Mouse (Mus musculus): Measurements from ENCODE around the gene Nat8f5.
"Not testable (repeated sequence)": the region's sequence is repeated elsewhere in the genome, so short reads cannot be mapped to it uniquely, and the experiment has no call there.

Gene Nat8f5

DNA sequence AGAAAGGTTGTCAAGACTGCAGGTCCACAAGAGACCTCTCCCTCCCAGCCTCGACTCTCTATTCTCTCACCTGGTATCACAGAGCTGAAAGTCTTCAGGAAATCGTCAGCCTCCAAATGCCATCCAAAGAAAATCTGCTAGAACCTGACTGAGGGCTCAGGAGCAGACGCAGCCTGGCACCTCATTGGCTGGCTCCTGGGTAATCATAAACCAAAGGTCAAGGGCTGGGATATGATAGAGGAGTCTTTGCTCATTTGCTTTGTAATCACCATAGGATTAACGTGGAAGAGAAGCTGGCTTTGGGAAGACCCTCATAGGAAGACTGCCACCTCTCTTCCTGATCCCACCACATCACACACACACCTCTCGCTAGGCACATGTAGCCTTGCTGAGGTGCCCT, at the start of gene Nat8f5, which contains the start of gene Nat8f6:
TSS of gene Nat8f5 (minus strand) at position 136 of the 400 bp plus-strand sequence.
TSS of gene Nat8f6 (minus strand) at position 118 of the 400 bp plus-strand sequence.
- no peak for DNase-seq (ENCODE audit: low read depth, low spot score)

DNA sequence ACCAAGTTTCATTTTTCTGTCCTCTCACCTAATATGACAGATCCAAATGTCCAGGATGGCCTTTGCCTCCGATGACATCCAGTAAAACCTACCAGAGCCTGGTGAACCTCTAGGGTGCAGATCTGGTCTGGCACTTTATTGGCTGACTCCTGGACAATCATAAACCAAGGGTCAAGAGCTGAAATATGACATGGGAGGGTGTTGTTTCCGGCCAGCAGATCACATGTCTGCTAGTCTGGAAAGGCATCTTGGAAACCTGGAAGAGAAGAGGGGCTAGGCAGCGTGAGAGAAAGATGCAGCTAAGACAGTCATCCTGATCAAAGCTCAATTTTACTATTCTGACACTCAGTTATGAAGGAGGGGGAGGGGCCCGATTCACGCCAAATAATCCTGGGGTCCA, 48.2 kb upstream of the Nat8f5 start, which contains the start of gene Nat8f2:
TSS of gene Nat8f2 (minus strand) at position 153 of the 400 bp plus-strand sequence.
- DNase-seq (ENCODE audit: low read depth, low spot score) = not testable (repeated sequence)

DNA sequence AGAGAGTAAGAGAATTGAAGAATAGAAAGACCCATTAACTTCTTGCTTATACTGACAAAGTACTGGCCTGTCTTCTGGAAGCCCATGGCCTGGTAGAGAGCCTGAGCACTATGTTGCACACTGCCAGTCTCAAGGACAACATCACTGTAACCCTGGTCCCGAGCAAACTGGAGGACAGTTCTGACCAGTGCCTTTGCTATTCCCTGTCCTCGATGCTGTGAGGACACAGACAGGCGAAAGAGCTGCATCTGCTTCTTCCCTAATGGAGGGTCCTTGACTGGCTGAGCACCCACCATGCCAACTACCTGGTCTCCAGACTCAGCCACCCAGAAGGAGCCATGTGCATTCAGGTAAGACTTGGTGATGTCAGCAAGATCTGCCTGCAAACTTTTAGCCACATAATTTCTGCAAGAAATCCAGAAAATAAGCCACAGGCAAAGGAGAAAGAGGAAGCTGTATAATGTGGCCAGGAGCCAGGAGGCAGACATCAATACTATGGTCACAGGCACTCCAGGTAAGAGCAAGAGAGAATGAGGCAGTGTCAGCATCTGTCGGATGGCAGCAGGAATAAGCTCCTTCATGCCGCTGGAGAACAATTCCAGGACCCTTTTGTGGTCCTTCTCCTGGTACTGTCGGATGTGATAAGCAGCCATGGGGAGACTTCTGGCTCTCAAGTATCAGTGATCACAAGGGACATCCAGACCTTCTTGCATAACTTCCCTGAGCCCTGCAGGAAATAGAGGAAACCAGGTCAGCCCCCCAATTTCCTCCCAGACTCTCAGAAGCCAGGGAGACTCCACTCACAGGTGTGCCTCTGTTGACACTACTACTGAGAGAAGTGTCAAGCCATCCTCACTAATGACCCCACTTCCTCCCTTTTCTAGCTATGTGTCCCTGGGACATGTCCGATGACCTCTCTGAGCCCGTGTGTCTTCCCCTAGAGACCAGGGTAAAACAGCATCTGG, 47.2 kb upstream of the Nat8f5 start:
- no peak for DNase-seq (ENCODE audit: low read depth, low spot score)

DNA sequence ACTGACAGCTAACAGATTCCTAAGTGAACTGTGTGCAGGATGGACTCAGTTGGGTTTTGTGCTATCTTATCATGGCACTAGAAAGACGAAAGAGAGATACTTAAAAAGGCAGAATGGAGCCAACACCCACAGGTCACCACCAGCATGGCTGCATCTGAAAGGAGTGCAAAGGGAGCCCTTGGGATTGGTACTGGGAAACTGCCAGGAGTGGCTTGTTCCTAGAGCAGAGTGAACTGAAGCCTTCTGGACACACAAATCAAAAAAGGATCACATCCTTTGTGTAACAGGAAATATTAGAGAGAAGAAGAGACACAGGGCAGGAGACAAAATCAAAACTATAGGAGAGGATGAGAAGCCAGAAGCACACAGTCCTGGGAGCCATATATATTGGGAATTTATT, 46.2 kb upstream of the Nat8f5 start:
- not testable (repeated sequence) for DNase-seq (ENCODE audit: low read depth, low spot score)

DNA sequence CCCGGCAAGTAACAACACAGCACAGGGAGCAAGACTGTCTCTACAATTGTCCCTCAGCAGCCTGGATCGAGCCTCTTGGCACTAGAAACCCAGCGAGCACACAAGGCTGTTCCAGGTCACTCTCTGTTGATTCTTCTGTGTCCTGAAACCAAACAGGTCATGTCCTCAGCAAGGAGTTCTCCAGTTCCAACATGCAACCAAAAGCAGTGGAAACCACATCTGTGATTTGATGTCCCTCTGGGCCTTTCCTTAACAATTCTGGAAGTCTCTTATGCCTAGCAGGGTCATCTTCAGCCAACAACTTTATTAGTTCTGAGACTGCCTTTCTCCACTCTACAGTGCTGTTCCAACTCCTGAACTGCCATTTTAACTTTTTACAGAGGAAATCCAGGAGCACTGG, 45.4 kb upstream of the Nat8f5 start:
- not testable (repeated sequence) for DNase-seq (ENCODE audit: low read depth, low spot score)

DNA sequence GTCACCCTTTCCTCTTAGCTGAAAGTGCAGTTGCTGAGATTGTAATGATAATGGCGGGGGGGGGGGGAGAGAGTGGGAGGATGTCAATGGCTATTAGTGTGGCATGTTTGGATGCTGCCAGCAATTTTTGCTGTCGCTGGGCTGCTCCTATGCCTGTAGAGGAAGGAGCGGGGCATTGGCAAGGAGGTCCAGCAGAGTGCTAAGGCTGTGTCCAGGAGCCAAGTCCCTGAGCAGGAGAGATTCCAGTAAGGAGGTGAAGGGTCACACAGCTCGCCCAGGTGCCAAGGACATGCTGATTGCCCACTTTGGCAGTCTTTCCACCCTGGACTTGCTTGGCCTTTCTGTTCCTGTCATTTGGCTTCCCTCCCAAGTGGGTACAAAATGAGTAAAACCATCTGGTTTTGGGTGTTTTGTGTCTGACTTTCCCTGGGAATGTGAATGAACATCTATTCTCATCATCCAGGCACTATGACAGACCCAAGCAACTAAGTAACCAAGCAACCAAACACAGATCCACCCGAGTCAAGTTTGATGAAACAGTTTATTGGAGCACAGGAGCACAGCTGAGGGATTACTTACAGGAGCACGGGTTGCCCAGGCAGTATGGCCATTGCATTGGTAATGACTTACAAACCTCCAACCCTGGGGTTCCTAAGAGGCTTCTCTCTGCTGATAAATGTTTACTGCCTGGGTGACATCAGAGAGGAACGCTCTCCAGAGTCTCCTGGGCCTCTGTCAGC, 44.3 kb upstream of the Nat8f5 start:
- not testable (repeated sequence) for DNase-seq (ENCODE audit: low read depth, low spot score)

DNA sequence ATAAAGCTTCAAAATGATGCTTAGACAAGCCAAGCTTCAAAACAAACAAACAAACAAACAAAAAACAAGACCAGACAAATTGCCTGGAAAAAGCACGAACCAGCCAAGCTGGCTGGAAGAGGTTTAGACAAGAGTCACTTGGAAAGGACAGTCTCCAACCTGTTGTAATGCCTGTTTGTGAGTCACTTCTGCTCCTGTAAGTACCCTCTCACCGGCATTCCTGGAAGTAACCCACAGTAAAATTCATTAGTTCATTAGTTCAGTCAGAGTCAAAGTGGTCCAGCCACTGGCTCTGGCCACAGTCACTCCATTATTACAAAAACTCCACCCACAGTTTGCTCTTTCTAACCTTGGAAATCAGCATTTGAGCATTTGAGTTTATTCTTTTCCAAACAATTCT, 43.1 kb upstream of the Nat8f5 start:
- no peak for DNase-seq (ENCODE audit: low read depth, low spot score)

DNA sequence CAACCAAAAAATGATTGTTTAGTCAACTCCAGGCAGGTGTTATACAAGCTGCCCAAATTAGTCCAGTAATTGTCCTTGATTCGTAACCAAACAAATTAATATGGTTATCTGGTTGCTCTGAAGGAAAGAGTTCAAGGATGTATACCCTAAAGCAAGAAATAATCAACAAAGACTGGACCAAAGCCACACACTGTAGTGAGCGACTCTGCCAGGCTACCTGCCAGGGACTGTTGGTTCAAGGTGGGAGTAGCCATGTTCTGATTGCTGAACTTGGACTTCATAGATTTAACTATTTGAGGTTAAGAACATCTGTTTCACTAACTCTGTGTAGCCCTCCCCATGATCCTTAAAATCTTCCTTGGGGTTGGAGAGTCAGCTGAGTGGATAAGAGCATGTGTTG, 42.4 kb upstream of the Nat8f5 start:
- no peak for DNase-seq (ENCODE audit: low read depth, low spot score)

DNA sequence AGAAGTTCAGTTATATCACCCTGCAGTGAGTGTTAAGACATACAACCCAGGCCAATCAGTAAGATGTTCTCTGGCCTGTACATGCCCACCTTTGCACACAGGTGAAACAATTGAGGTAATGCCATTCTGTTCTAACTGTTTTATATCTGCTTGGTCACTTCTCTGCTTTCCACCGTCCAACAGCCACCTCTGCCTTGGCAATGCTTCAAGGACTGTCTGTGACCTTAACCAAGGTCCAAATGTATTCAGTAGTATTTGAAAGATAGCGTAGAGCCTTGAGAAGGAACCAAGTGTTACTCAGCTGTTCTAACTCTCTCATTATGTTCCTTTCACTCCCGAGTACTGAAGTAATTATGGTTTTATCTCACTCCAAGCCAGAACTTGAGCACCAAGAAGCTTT, 41.8 kb upstream of the Nat8f5 start:
- DNase-seq (ENCODE audit: low read depth, low spot score) = no peak

DNA sequence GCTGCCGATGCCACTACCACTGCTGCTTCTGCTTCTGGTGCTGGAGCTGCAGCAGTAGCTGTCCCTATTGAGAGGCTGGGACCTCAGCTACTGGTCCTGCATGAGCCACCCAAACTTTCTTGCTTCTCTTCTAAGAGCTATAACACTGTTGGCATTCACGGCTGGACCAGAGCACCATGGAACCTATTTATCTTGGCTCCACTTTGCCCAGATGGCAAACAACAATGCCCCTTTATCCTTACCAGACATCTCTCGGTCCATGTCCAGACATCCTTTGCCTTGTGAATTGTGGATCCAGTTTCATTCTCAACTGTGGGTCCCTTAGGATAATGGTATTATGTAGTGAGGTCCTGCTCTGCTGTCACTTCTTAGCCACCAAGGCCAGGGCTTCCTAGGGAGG, 40.5 kb upstream of the Nat8f5 start:
- DNase-seq (ENCODE audit: low read depth, low spot score) = no peak

DNA sequence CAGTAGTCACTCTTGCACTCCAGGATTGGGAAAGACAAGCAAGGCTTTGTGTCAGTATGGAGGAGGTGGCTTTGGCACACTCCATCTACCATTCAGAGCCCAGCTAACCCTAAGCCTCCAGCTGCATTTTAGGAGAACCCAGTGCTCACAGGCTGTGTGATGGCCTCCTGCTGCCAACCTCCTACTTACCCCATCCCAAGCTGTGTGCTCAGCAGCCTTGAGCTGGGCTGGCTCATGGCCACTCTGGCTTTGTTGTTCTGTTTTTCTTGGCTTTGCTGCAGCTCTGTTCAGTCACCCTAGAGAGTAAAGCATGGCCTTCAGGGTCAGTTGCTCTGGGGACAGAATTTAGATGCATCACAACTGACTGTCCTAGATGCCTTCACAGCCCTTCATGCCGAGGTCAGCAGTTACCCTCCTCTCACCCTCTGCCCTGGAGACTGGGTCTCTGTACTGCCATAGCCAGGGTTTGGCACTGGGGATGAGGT, 35.5 kb upstream of the Nat8f5 start:
- DNase-seq (ENCODE audit: low read depth, low spot score) = no peak

DNA sequence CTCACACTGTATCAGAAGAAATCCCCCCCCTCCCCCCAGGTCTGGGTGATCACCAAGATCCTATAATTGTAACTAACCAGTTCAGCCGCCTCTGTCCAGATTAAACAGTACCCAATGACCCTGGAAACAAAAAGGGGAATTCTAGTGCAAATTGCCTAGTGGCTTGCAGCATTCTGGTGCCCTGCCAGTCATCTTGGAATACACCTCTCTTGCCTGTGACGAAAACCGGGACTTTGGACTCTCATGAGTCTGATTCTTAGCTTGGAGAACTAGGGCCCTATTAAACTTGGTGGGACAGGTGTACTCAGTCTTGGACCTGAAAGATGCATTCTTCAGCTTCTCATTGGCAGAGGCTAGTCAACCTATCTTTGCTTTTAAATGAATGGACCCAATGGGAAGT, 32.7 kb upstream of the Nat8f5 start:
- DNase-seq (ENCODE audit: low read depth, low spot score) = no peak

DNA sequence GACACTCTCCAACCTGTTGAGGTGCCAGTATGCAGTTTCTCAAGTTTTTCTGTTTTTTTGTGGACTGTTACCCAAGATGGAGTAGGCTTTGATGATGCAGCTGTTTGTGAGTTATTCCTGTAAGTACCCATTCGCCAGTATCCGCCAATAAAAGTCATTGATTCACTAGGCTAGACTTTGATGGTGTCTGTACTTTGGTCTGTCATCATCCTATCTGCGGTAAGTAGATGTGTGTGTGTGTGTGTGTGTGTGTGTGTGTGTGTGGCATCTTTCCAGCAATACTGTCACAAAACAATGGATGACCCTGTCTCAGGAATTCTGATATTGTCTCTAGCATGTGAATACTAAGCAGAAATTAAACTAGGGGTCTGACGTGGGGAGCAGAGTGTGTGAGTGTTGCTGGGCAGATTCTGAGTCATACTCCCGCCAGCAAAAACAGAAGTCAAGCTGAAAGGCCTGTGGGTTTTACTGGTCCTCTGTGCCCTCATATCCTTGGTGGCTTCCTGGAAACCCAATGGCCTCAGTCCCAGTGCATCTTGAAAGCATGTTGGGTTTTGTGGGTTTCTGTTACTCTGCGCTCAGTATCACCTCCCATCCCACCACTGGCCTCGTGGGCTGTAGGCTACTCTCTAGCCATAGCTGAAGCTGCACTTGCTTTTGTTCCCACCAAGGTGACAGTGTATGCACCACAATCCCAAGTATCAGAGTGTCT, 30.4 kb upstream of the Nat8f5 start:
- no peak for DNase-seq (ENCODE audit: low read depth, low spot score)

DNA sequence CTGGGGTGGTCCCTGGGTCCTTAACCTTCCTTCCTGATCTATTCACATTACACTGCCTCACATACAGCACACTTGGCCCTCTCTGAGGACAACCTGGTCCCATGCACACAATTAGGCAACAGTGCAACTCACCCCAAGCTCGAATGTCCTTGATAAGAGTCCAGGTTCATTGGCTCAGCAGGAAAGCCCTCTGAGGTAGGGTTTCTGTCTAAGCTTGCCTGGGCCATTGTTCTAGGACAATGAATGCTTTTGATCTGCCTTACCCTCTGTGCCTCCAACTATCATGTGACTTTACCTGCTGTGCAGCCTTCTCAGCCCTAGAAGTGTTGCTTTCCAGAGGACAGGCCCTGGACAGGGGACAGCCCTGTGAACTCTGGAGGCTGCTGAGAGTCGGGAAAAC, 28.5 kb upstream of the Nat8f5 start:
- no peak for DNase-seq (ENCODE audit: low read depth, low spot score)

DNA sequence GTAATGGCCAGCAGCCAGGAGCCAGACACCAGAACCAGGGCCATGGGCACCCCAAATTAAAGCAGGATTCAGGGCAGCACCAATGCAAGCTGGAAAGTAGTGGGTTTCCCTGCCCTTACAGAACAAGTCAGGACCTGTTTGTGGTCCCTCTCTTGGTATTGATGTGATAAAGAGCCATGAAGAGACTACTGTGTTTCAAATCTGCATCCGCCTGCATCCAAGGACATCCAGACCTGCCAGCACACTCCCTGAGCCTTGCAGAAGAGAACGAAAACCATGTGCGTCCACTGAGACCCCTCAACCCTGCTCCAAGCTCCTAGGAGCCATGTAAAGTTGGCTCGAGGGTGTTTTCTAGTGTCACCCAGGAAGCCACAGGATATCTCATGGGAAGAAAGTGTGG, 27.4 kb upstream of the Nat8f5 start:
- no peak for DNase-seq (ENCODE audit: low read depth, low spot score)

DNA sequence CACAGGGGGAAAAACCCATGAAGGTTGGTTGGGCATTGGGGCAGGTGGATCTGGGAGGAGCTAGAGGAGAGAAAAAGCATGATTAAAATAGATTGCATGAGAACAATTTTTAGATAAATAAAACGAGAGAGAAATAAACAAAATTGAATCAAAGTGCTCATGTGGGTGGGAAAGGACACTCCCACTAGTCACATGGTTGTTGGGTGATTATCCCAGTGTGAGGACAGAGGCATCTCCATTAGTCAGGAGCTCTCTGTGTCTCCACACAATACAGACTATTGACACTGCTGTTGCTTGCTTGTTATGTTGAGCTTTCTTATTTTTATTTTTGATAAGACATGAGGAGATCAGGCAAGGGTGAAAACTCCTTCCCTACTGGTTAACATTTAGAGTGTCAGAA, 26.1 kb upstream of the Nat8f5 start:
- no peak for DNase-seq (ENCODE audit: low read depth, low spot score)

DNA sequence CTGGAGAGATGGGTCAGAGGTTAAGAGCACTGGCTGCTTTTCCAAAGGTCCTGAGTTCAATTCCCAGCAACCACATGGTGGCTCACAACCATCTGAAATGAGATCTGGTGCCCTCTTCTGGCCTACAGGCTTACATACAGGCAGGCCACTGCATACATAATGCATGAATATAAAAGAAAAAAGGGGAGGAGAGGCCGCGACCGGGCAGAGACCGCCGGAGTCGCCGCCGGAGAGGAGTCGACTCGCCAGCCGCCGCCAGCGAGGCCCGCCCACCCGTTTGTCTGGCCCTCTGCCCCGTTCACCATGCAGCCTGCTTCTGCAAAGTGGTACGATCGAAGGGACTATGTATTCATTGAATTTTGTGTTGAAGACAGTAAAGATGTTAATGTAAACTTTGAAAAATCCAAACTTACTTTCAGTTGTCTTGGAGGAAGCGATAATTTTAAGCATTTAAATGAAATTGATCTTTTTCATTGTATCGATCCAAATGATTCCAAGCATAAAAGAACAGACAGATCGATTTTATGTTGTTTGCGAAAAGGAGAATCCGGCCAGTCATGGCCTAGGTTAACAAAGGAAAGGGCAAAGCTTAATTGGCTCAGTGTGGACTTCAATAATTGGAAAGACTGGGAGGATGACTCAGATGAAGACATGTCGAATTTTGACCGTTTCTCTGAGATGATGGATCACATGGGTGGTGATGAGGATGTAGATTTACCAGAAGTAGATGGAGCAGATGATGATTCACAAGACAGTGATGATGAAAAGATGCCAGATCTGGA, 23.1 kb upstream of the Nat8f5 start:
- not testable (repeated sequence) for DNase-seq (ENCODE audit: low read depth, low spot score)

DNA sequence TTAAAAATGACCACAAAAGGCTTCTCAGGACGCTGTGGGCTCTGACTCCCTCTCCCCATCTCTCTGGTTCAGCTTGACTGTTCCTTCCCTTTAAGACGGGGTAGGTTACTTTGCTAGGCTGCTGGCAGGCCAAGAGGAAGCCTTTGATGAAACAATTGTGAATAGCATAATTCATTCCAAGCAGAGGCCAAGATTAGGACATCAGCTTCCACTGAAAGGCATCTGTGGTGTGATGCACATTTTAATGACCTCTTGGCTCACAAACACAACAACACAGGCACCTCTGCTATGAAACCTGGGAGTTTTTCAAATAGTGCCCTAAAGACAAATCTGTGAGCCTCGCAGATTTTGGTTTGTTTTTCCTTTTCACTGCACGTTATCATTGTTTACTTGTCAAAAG, 19.2 kb upstream of the Nat8f5 start:
- no peak for DNase-seq (ENCODE audit: low read depth, low spot score)

DNA sequence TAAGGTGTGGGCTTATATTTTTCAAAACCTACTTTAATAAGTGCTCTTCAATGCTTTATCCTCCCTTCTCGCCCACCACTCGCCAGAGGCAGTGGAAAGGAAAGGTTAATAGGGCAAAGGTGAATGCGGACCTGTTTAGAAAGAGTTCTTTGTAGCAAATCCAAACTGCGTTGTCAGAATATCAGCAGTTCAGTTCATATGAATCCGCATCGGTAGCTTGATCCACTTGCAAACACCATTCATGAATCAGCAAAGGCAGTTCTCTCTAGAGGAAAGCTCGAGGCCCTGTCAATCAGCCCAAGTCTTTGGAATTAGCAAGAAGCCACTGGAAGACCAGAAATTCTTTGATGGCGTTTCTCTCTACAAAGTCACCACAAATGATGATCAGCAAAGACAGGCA, 17.9 kb upstream of the Nat8f5 start:
- no peak for DNase-seq (ENCODE audit: low read depth, low spot score)

DNA sequence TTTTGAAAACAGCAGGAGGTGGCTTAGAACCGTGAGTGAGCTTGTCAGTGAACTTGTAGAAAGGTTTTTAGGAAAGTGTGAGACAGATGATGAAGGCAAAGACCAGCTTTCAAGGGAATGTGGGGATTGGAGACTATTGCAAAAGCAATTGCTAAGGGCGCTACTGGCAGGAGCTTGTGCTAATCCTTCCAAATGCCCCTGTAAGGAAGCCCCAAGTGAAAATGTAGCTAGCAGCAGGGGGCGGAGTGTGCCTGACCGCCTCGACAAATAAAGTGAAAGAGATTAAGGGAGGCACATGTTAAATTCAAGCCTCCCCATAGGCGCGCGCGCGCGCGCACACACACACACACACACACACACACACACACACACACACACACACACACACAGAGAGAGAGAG, 16.5 kb upstream of the Nat8f5 start:
- peak; percentile 30 for DNase-seq (ENCODE audit: low read depth, low spot score)

DNA sequence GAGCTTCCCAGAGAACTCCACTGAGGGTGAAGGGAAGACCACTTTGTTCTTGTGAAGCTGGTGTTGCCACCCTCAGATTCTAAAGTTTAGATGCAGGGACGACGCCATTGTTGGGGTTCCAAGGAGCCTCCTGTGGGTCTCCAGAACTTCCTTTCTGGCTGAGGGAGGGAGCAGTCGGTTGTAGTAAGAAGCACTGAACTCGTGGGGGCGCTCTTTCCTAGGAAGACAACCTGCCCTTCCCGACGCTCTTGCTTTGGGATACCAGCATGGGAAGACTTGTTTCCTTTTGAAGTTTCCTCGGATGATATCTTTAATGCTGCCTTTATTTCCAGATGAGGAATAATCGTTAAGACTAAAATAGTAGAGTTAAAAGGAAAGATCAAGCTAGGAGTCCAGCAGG, 16.1 kb upstream of the Nat8f5 start:
- DNase-seq (ENCODE audit: low read depth, low spot score) = peak; percentile 36

Measured in CD4-positive, CD25-positive, alpha-beta regulatory T cell, adult 2 months (primary cell).